Mouse (Mus musculus): Measurements from ENCODE around the gene Mettl14. TPM values are rescaled to one million over a fixed set of nuclear protein-coding genes. Genes with fewer than 3 reads are reported as not detected.
"Not testable (repeated sequence)": the region's sequence is repeated elsewhere in the genome, so short reads cannot be mapped to it uniquely, and the experiment has no call there.

Gene Mettl14
- total RNA-seq, 2 experiments from 2014 or later, result 12.0 to 12.1 TPM

GRCm38 (mm10) chr3:123369161-123369560, 16.7 kb downstream of the Mettl14 start:
- DNase-seq, result no peak
- intact Hi-C loops (cut with DNase I), result no loop called here

GRCm38 (mm10) chr3:123366820-123367219, 19.1 kb downstream of the Mettl14 start:
- DNase-seq; intact Hi-C loops (cut with DNase I): not testable (repeated sequence)

DNA sequence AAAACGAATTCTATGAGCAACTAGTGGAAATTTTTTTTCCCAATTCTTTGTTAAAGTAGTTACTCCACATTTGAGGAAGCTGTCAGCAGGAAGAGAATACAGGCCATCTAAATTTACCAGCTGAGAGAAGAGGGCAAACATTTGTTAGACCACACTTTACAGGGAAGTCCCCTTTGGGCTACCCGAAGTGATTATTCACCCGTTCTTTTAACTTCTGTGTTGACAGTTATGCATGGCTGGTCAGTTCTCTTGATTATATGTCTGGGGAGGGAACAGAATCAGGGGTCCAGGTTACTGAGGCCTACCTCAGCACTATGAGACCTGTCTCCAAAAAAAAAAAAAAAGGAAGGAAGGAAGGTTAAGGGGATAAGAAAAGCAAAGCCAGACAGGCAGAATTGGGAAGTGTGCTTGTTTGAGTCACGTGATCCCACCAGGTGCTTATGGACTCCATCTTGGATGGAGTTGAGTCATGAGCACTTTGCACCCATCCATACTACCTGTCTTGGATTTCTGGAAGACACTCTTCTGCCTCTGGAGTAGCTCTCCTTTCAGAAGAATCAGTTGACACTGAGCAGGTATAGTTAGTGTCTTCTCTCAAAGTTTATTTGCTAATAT, 29.4 kb downstream of the Mettl14 start:
- no peak for DNase-seq
- intact Hi-C loops (cut with DNase I), result no loop called here

GRCm38 (mm10) chr3:123354388-123354787, 31.5 kb downstream of the Mettl14 start:
- intact Hi-C loops (cut with DNase I), result loop anchor here (5.0 kb wide), 1 partner anchor 192 kb away; no protein-coding TSS in a partner anchor
- DNase-seq, result peak in 1 of 2 experiments; percentile 44

DNA sequence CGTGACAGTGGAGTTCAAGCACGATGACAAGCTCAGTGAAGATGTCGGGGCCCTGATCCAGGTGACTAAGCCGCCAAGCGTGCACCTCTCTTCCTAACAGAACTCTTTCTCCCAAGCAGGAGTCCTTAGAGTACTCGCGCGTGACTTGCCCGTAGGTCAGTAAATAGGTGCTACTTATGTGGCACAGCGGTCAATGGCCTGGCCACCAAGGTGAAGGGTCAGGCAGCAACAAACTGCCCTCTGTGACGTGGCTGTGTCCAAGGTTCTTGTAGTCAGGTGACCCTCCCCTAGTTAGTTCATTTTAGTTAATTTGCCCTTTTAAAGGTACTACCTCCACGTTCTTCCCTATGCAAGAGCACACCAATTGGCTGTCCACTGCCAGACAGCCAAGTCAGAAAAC, 32.2 kb downstream of the Mettl14 start:
- no peak for DNase-seq
- intact Hi-C loops (cut with DNase I), result loop anchor here (1.0 to 5.0 kb wide), 3 partner anchors 119 to 413 kb away; no protein-coding TSS in a partner anchor

- DNase-seq, result peak; percentile 38
These were observed 32.7 kb downstream of the Mettl14 start for GRCm38 (mm10) chr3:123353183-123353582.

DNA sequence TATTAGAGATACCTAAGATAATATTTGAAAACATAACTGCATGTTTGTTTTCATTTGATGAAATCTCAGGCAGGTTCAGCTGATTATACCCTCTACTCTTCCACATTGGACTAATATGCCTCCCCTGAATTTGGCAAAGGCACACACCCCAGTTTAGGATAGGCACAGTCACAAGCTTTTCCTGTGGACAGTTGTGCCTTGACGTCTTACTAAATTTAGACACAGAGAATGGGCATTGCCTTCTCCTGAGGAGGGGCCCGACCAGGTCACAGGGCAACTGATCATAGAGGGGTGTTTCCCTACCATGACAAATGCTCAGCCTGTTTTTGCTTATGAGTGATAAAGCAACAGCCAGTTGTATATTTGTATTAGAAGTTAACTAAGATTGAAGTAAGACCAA, 34.4 kb downstream of the Mettl14 start:
- no peak for DNase-seq
- intact Hi-C loops (cut with DNase I), result loop anchor here (5.0 kb wide), 1 partner anchor 189 kb away; no protein-coding TSS in a partner anchor

More at GRCm38 (mm10) chr3:123353183-123353582, 32.7 kb downstream of the Mettl14 start:
- intact Hi-C loops (cut with DNase I), result loop anchor here (1.0 to 5.0 kb wide), 3 partner anchors 119 to 412 kb away; no protein-coding TSS in a partner anchor

- intact Hi-C loops (cut with DNase I), result loop anchor here (5.0 kb wide), 1 partner anchor 188 kb away; no protein-coding TSS in a partner anchor
- no peak for DNase-seq
These were observed 35.3 kb downstream of the Mettl14 start for GRCm38 (mm10) chr3:123350602-123351001.

DNA sequence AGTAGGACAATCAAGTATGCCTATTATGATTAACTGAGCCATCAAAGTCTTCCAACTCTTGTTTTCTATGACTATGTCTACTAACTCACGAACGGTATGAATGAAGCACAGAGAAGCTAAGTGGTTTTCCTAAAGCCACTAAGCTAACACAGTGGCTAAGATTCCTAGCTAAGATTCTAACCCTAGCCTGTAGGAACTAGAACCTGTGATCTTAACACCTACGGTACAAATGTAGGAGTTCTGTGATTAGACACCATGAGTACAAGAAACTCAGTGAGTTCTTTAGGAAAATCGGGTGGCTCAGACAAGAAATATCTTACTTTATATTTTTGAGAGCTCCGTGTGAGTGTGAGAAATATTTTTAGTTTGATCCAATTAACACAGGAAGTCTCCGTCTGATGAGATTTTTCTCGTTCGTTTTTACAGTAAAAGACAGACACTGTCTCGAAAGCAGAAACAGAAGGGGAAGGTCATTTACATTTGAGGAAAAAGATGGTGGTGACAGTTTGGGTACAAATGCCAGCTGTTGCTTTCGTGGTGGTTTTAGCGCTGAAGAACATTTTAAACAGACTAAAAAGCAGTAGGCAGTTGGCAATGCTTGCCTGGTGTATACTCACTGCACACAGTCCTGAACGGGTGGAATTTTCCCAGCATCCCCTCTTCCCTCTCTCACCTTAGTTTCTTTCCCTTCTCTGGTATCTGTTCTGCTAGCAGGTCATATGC, 37.7 kb downstream of the Mettl14 start:
- intact Hi-C loops (cut with DNase I), result no loop called here
- DNase-seq, result no peak

DNA sequence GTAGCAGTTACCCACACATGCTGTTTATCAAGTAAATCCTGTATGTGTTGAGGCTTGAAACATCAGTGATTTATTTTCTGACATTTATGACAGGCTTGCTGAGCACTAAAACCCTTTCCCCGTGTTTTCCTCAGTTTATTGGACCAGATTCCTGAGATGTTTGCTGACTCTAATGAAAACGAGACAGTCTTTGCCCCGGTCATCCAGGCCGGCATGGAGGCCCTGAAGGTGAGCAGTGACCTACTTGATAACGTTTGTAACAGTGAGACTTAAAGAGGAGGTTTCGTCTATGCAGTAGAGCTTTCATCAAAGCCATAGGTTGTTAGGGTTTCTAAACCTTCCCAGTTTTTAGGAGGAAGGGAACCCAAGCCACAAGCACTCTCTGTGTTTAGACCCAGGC, 42.2 kb downstream of the Mettl14 start:
- no peak for DNase-seq
- intact Hi-C loops (cut with DNase I), result no loop called here

GRCm38 (mm10) chr3:123341049-123341448, 44.9 kb downstream of the Mettl14 start:
- intact Hi-C loops (cut with DNase I), result no loop called here
- DNase-seq, result no peak

DNA sequence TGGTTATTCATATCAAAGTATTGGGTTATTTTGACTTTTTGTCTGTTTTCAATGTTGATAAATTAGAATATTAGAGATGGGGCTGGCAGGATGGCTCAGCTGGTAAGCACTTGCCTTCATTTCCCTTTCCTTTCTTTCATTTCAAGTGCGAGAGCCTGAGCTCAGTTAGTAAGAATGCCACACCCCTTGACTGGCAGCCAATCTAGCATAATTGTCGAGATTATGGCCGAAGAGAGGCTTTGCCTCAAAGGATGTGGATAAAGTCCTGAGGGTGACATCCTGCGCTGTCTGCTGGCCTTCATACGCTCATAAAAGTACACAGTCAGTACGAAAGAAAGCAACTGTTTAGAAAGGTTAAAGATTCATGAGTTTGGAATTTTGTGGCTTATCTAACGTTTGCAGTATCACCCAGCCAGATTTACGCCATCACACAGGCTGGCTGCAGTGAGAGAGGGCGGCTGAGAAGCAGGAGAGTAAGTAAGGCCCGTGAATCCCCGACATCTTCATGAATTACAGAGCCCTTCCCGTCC, 47.2 kb downstream of the Mettl14 start:
- no peak for DNase-seq
- intact Hi-C loops (cut with DNase I), result no loop called here

- intact Hi-C loops (cut with DNase I), result no loop called here
- DNase-seq, result no peak
These were observed 48.1 kb downstream of the Mettl14 start for GRCm38 (mm10) chr3:123337853-123338252.

DNA sequence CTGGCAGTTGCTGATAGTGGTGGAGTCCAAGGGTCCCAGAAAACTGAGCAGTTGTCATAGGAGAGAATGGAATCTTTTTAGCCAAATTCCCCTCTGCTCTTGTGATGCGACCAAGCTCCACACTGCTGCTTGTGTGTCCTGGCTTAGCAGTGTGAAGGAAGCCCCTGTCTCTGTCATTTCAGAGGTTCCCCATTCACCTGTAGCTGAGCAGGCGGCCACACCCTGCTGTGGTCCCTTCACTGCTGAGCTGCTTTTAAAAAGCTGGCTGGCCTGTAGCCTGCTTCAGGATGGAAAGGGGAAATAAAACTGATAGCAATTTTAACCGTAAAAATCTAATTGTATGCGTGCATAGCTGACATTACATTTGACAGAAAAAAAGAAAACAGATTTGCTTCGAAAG, 49.0 kb downstream of the Mettl14 start:
- intact Hi-C loops (cut with DNase I), result no loop called here
- DNase-seq, result no peak

- no peak for DNase-seq
- intact Hi-C loops (cut with DNase I), result no loop called here
These were observed 49.5 kb downstream of the Mettl14 start for GRCm38 (mm10) chr3:123336455-123336854.

- DNase-seq, result no peak
- intact Hi-C loops (cut with DNase I), result no loop called here
These were observed 50.4 kb downstream of the Mettl14 start for GRCm38 (mm10) chr3:123335480-123335879.

GRCm38 (mm10) chr3:123334947-123335346, 51.0 kb downstream of the Mettl14 start:
- no peak for DNase-seq
- intact Hi-C loops (cut with DNase I), result no loop called here

DNA sequence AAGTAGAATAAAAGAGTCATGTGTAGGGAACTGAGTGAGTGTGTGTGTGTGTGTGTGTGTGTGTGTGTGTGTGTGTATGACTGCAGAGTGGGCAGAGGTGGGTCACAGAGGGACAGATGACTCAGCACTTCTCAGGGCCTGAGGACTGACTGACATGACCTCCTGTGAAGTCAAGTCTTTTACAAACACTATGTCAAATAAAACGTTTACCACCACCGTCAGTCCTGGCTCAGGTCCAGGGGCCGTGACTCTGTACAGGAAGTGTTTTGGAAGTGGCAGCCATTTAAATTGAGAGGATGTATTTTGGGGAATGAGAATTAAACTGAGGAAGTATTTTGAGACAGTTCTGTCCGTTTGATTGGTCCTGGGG, 52.9 kb downstream of the Mettl14 start:
- DNase-seq, result no peak
- intact Hi-C loops (cut with DNase I), result no loop called here

DNA sequence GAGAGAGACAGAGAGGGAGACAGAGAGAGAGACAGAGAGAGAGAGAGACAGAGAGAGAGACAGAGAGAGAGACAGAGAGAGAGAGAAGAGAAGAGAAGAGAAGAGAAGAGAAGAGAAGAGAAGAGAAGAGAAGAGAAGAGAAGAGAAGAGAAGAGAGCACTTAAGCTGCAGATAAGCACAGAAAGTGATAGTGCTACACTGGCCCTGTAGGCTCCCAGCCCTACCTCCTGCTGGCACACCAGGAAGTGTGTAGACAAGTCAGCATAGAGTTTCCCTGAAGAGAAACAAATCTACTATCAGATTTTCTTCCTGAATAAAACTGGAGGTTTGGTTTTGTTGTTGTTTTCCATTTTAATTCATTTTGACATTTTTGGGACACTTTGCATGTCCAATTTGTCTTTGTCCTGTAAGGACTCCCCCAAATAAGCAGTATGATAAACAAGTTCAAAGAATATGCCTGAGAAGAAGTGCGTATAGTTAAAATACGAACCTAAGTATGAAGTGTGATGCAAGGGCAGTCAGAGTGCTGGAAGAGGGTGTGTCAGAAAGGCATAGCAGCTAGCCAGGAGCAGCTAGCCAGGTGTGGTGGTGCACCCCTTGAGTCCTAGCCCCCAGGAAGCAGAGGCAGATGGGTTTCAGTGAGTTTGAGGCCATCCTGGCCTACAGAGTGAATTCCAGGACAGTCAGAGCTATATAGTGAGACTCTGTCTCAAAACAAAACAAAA, 53.4 kb downstream of the Mettl14 start:
- intact Hi-C loops (cut with DNase I), result no loop called here
- DNase-seq, result no peak

GRCm38 (mm10) chr3:123330221-123330620, 55.7 kb downstream of the Mettl14 start:
- intact Hi-C loops (cut with DNase I), result no loop called here
- no peak for DNase-seq

DNA sequence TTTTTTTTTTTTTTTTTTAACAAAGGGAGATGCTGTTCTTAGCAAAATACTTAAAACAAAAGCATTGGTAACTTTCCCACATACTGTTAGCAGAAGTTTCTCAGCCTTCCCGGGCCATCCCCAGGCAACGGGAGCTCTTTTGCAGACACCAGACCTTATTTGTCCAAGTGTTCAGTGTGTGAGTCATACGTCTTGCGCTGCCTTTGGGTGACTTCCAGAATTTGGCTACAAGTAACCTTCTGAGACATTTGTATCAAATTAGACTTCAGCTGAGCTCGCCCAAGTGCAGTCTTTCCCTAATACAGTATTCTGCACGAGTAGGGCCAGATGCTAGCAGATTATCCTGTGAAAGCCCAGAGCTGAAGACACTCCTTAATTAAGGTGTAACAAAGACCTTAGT, 56.7 kb downstream of the Mettl14 start:
- intact Hi-C loops (cut with DNase I), result no loop called here
- DNase-seq, result peak; percentile 68 to 74
